Mouse (Mus musculus) heart, adult 2 months (tissue): ENCODE measurements at regions not wholly inside any gene's neighbourhood (a gene's known extent, or its start where the extent isn't known, plus 50 kb on each side); places are given as distances from the start of the nearest gene placed in this dataset.

Experiments used
- DNase-seq, 2 experiments: peaks; one replicate each; pipeline ENCODE4 v3.0.0; 2021
- H3K27ac ChIP-seq: fragments of 200-600 bp; 2 replicates; pipeline ENCODE4 v1.8.1; 2022
- H3K27me3 ChIP-seq: fragments of 200-500 bp; 2 replicates; pipeline ENCODE4 v1.6.1; 2012; ENCODE audit warnings: mild to moderate bottlenecking, low read length, inconsistent platforms, mixed read lengths; ENCODE audit not compliant: control insufficient read depth, insufficient read depth
- H3K36me3 ChIP-seq: fragments of 200-500 bp; 2 replicates; pipeline ENCODE4 v1.6.1; 2012; ENCODE audit warnings: low read length, inconsistent platforms; ENCODE audit not compliant: control insufficient read depth, insufficient read depth
- H3K4me1 ChIP-seq: fragments of 200-500 bp; 2 replicates; pipeline ENCODE4 v1.6.1; 2011; ENCODE audit warnings: low read length; ENCODE audit not compliant: control insufficient read depth, insufficient read depth
- H3K4me3 ChIP-seq: fragments of 200-600 bp; 2 replicates; pipeline ENCODE4 v1.8.1; 2022
- H3K79me2 ChIP-seq: fragments of 200-500 bp; replicated peaks from 2 replicates; pipeline ENCODE4 v1.6.1; 2012; ENCODE audit warnings: mild to moderate bottlenecking, inconsistent platforms, low read length, moderate library complexity, mixed read lengths; ENCODE audit not compliant: control insufficient read depth, insufficient read depth
- H3K9ac ChIP-seq: fragments of 200-500 bp; 2 replicates; pipeline ENCODE4 v1.6.1; 2012; ENCODE audit warnings: low read depth, mild to moderate bottlenecking, control low read depth, inconsistent platforms, low read length, mixed read lengths
- CTCF ChIP-seq: fragments of 200-600 bp; IDR thresholded peaks from 2 replicates; pipeline ENCODE4 v1.8.1; 2022; ENCODE audit warnings: antibody characterized with exemption, mild to moderate bottlenecking, moderate library complexity
- EP300 ChIP-seq: fragments of 200-500 bp; IDR thresholded peaks from 2 replicates; pipeline ENCODE4 v1.6.1; 2011; ENCODE audit warnings: low read depth, low read length, control low read depth; ENCODE audit not compliant: insufficient read depth
- POLR2A ChIP-seq: fragments of 200-500 bp; IDR thresholded peaks from 2 replicates; pipeline ENCODE4 v1.6.1; 2011; ENCODE audit warnings: mild to moderate bottlenecking, low read depth, low read length, control low read depth; ENCODE audit not compliant: insufficient read depth
- WGBS: fragments of 180-500 bp; shearing (Covaris S2); methylation state at CpG from one replicate; pipeline ENCODE4 v1.1.7; 2018; 5-methylcytosine and 5-hydroxymethylcytosine counted together
- intact Hi-C: fragments of 180-260 bp; cut with DNase I; formaldehyde crosslinking; loops from one replicate; pipeline ENCODE4 v1.15.1; 2025

GRCm38 (mm10) chr16:69979813-69980527 lies 116.4 kb upstream of the Speer2 start:
- WGBS, result 85% methylated on average over 3 of the region's 3 CpGs
- Histone ChIP-seq H3K36me3 (no peaks in the 10 kb centered on the region), H3K79me2 (no peaks in the 10 kb centered on the region), H3K9ac (no peak overlapping the region), H3K4me3 (no peak overlapping the region), H3K27ac (no peak overlapping the region), H3K27me3 (no peaks in the 10 kb centered on the region), H3K4me1 (no peaks in the 10 kb centered on the region)
- TF ChIP-seq POLR2A (no peak), CTCF (no peak), EP300 (no peak)
- DNase-seq, result no peak
- intact Hi-C loops, result no loop called here

- WGBS, result 74% methylated on average over 5 of the region's 5 CpGs
- TF ChIP-seq EP300 (no peak), CTCF (no peak), POLR2A (no peak)
- Histone ChIP-seq H3K4me1 (no peaks in the 10 kb centered on the region), H3K36me3 (no peaks in the 10 kb centered on the region), H3K27ac (no peak overlapping the region), H3K9ac (no peak overlapping the region), H3K79me2 (no peaks in the 10 kb centered on the region), H3K4me3 (no peak overlapping the region), H3K27me3 (no peaks in the 10 kb centered on the region)
- no peak for DNase-seq
- intact Hi-C loops, result no loop called here
These were observed 120.8 kb upstream of the Speer2 start for GRCm38 (mm10) chr16:69984320-69984719.

GRCm38 (mm10) chr16:69991907-69992470 lies 128.4 kb upstream of the Speer2 start:
- Histone ChIP-seq H3K27me3 (no peaks in the 10 kb centered on the region), H3K79me2 (no peaks in the 10 kb centered on the region), H3K9ac (no peak overlapping the region), H3K4me1 (no peaks in the 10 kb centered on the region), H3K4me3 (no peak overlapping the region), H3K36me3 (no peaks in the 10 kb centered on the region), H3K27ac (no peak overlapping the region)
- TF ChIP-seq CTCF (no peak), POLR2A (no peak), EP300 (no peak)
- DNase-seq, result no peak
- WGBS, result 72% methylated on average over 3 of the region's 3 CpGs
- intact Hi-C loops, result no loop called here

- H3K27ac ChIP-seq, result no peak overlapping the region
- no peak overlapping the region for H3K4me3 ChIP-seq
- H3K36me3 ChIP-seq, result no peaks in the 10 kb centered on the region
- H3K9ac ChIP-seq, result no peak overlapping the region
- intact Hi-C loops, result no loop called here
- TF ChIP-seq CTCF, result no peak
- H3K27me3 ChIP-seq, result no peaks in the 10 kb centered on the region
- 63% methylated on average over 4 of the region's 4 CpGs for WGBS
- no peak for DNase-seq
- no peaks in the 10 kb centered on the region for H3K4me1 ChIP-seq
- no peaks in the 10 kb centered on the region for H3K79me2 ChIP-seq
These were observed 129.2 kb upstream of the Speer2 start for GRCm38 (mm10) chr16:69992715-69993114.

DNA sequence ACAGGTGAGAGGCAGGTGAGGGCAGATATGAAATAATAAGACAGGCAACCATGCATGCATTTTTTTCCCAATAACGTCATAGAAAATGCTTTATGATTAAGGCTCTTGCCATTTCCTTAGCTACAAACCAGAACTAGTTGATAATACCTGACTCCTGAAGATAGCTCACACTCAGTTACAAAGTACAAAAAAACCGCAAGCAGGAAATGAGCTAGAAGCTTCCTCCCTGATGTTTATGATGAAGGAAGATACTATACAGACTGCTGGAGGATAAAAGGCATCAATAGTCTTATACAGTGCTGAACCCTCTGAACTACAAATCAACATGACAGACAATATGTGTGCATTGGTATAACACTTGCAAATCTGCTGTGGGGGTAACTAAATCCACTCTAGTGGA lies 143.3 kb upstream of the Speer2 start:
- Histone ChIP-seq H3K4me3 (no peak overlapping the region), H3K36me3 (no peaks in the 10 kb centered on the region), H3K79me2 (no peaks in the 10 kb centered on the region), H3K9ac (no peak overlapping the region), H3K27me3 (no peaks in the 10 kb centered on the region), H3K4me1 (no peaks in the 10 kb centered on the region), H3K27ac (no peak overlapping the region)
- TF ChIP-seq EP300 (no peak), POLR2A (no peak), CTCF (no peak)
- DNase-seq, result no peak
- intact Hi-C loops, result no loop called here
- 64% methylated on average over 2 of the region's 2 CpGs for WGBS

DNA sequence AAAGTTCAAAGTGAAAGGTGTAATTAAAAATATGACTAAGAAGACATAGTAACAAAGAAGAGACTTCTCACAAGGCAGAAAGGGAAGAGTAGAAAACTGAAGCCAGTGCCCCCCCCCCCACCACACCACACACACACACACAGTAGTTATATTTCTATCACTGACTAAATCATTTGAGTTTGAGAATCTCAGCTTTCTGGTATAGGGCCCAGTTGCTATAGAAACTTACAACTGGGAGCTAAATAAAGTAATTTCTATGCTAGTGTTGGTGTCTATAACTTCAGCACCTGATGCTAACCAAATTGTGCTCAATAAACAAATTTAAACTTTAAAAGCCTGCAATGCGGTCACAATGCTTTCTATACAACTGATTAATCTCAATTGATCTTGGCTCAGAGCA lies 153.4 kb upstream of the Speer2 start:
- Histone ChIP-seq H3K9ac (no peak overlapping the region), H3K4me1 (no peaks in the 10 kb centered on the region), H3K27me3 (no peaks in the 10 kb centered on the region), H3K27ac (no peak overlapping the region), H3K79me2 (no peaks in the 10 kb centered on the region), H3K4me3 (no peak overlapping the region), H3K36me3 (no peaks in the 10 kb centered on the region)
- no peak for DNase-seq
- WGBS, result 76% methylated on average over 1 of the region's 1 CpGs
- no peak for TF ChIP-seq CTCF
- TF ChIP-seq EP300, result no peak
- no peak for TF ChIP-seq POLR2A
- intact Hi-C loops, result no loop called here
